Mouse (Mus musculus) MEL (cell line): Measurements from ENCODE around the gene Itk.

Source experiments
- E2F4 ChIP-seq: IDR thresholded peaks from 2 replicates; pipeline ENCODE4 v1.6.1; 2011; ENCODE audit warnings: low read depth, low read length, improper control_type of control experiment, borderline replicate concordance
- MEF2A ChIP-seq: IDR thresholded peaks from 2 replicates; pipeline ENCODE4 v1.6.1; 2014; ENCODE audit warnings: low read depth, mild to moderate bottlenecking, inconsistent platforms, low read length, improper control_type of control experiment; ENCODE audit not compliant: poor library complexity, insufficient replicate concordance, severe bottlenecking; ENCODE audit errors: extremely low read depth
- POLR2A ChIP-seq, 2 experiments: IDR thresholded peaks; 2 replicates each; pipeline ENCODE4 v1.6.1; 2011 to 2012; ENCODE audit warnings: low read length in 2 of 2, mild to moderate bottlenecking in 2 of 2, control low read depth in 1 of 2, improper control_type of control experiment in 1 of 2, low read depth in 1 of 2, moderate library complexity in 1 of 2; ENCODE audit not compliant: control insufficient read depth in 1 of 2, insufficient read depth in 1 of 2, poor library complexity in 1 of 2
- ZNF384 ChIP-seq: IDR thresholded peaks from 2 replicates; pipeline ENCODE4 v1.6.1; 2012; ENCODE audit warnings: low read depth, mild to moderate bottlenecking, inconsistent platforms, low read length, improper control_type of control experiment

DNA sequence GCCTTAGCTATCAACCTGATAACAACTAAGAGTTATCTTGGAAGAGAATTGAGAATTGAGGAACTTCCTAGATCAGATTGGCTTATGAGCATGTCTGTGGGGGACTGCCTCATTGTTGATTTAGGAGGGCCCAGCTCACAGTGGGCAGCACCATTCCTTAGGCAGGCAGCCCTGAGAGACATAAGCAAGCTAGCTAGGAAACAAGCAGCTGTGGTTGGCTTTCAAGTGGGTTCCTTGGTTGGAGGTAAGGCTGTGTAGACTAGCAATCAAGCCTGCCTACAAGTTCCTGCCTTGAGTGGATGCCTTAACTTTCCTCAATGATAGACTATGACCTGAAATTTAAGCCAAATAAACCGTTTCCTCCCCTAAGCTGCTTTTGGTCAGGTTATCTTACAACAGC is 30.9 kb downstream of the Itk start:
- TF ChIP-seq E2F4 (no peak), MEF2A (no peak), ZNF384 (no peak), POLR2A (IDR thresholded peaks at IDR 0.05; ENCODE audit: control insufficient read depth in 1 of 2, insufficient read depth in 1 of 2, low read depth in 1 of 2, low read length in 2 of 2, poor library complexity in 1 of 2) (no peak)
